Mouse (Mus musculus): Measurements from ENCODE around the gene Ccdc30.

DNA sequence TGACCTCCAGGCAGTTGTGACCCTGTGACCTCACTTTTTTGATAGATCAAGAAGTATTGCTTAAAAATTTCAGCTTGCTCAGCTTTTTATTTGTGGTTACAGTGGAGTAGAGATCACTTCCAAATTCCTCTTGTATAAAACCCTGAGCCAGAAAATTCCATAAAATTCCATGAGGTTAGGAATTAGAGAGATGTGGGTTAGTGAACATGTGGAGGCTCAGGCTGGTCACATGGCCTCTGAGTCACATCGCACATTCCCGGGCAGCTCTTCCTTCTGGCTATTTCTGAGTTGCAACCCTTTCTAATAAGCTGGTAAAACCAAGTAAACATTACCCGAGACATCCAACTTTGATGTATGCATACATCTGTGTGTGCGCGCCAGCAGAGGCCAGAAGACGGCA, 69.8 kb downstream of the Ccdc30 start:
- TF ChIP-seq TAL1 (conservative IDR thresholded peaks at IDR 0.05; ENCODE audit: low read depth, low read length) (no peak), CTCF (IDR thresholded peaks at IDR 0.05; ENCODE audit: low read depth, low read length) (no peak), GATA1 (IDR thresholded peaks at IDR 0.05; ENCODE audit: borderline replicate concordance, low read length) (no peak)
